Mouse (Mus musculus) kidney, embryonic 14.5 days (tissue): ENCODE results near the gene Il23r. TPM values are rescaled to one million over a fixed set of nuclear protein-coding genes. Genes with fewer than 3 reads are reported as not detected.

Source experiments
- ATAC-seq: fragments of 200-750 bp; cut with Nextera tagmentation; 2 replicates; pipeline ENCODE4 v1.8.0; 2017; ENCODE audit warnings: moderate number of reproducible peaks, mild to moderate bottlenecking, moderate TSS enrichment, moderate library complexity; ENCODE audit not compliant: low FRiP score, low TSS enrichment
- H3K27ac ChIP-seq: fragments of 300-500 bp; sonication (generic); 2 replicates; pipeline ENCODE4 v1.5.1; 2014; ENCODE audit warnings: low read depth, mild to moderate bottlenecking, low read length, moderate library complexity, mixed read lengths
- H3K27me3 ChIP-seq: fragments of 300-500 bp; sonication (generic); 2 replicates; pipeline ENCODE4 v1.6.1; 2014; ENCODE audit warnings: mild to moderate bottlenecking, low read length; ENCODE audit not compliant: control insufficient read depth, insufficient read depth
- H3K36me3 ChIP-seq: fragments of 300-500 bp; sonication (generic); 2 replicates; pipeline ENCODE4 v1.6.1; 2014; ENCODE audit warnings: low read length, mixed read lengths; ENCODE audit not compliant: control insufficient read depth, insufficient read depth
- H3K4me1 ChIP-seq: fragments of 300-500 bp; sonication (generic); 2 replicates; pipeline ENCODE4 v1.6.1; 2014; ENCODE audit warnings: low read length, mixed read lengths; ENCODE audit not compliant: control insufficient read depth, insufficient read depth
- H3K4me2 ChIP-seq: fragments of 300-500 bp; sonication (generic); replicated peaks from 2 replicates; pipeline ENCODE4 v1.6.1; 2014; ENCODE audit warnings: low read depth, mild to moderate bottlenecking, low read length
- H3K4me3 ChIP-seq: fragments of 300-500 bp; sonication (generic); 2 replicates; pipeline ENCODE4 v1.5.1; 2014; ENCODE audit warnings: mild to moderate bottlenecking, low read length
- H3K9ac ChIP-seq: fragments of 300-500 bp; sonication (generic); 2 replicates; pipeline ENCODE4 v1.6.1; 2014; ENCODE audit warnings: low read depth, mild to moderate bottlenecking, low read length, moderate library complexity
- H3K9me3 ChIP-seq: fragments of 300-500 bp; sonication (generic); 2 replicates; pipeline ENCODE4 v1.6.1; 2016; ENCODE audit warnings: low read length; ENCODE audit not compliant: control insufficient read depth
- WGBS: fragments of 180-500 bp; shearing (Covaris S2); extraction: QIAGEN DNeasy Blood & Tissue Kit; methylation state at CpG from one replicate; pipeline ENCODE4 v1.1.7; 2014; 5-methylcytosine and 5-hydroxymethylcytosine counted together
- polyA plus RNA-seq: library from polyadenylated mRNA; unstranded; fragments of >200 nt; fragmentation: Nextera tagmentation; extraction: Ambion mirVana; gene quantifications from 2 replicates; pipeline ENCODE4 v1.2.1, GENCODE M21; 2014

Il23r gene
- polyA plus RNA-seq: not detected in 2 replicates

GRCm38 (mm10) chr6:67491755-67492154 lies at the start of gene Il23r:
TSS of gene Il23r (minus strand) at chr6:67491855.
- Histone ChIP-seq H3K4me3 (no peak within 1 kb of the TSS), H3K4me1 (no peaks in the 10 kb centered on the region), H3K9ac (no peak within 1 kb of the TSS), H3K27me3 (no peaks in the 10 kb centered on the region), H3K9me3 (no peaks in the 10 kb centered on the region), H3K4me2 (no peak within 1 kb of the TSS), H3K27ac (no peak within 1 kb of the TSS), H3K36me3 (no peaks in the 10 kb centered on the region)
- ATAC-seq: no peak
- WGBS: 84% methylated on average over 2 of the region's 2 CpGs

DNA sequence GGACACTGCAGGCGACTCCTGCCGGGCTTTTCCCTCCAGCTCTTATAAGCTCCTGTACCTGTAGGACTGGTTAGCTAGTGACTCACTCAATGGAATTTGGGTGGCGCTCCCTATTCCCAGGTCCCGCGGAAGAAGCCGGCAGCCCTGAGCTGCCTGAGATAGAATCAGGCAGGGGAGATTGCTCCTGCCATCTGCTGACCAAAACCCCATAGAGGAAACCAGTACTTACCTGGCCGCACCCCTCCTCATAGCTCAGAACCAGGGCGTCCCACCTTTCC lies 44.1 kb upstream of the Il23r start, which contains the start of gene Tacstd2:
Gene Tacstd2, minus strand, starts transcription at position 20 of the 278 bp plus-strand sequence.
- no peaks in the 10 kb centered on the region for H3K9me3 ChIP-seq
- peak; percentile 58; the same call in 1 of the 2 replicates for ATAC-seq
- H3K27ac ChIP-seq: peak within 1 kb of the TSS; percentile 20; the same call in 1 of the 2 replicates
- H3K4me2 ChIP-seq: peak within 1 kb of the TSS; percentile 67
- H3K36me3 ChIP-seq: no peaks in the 10 kb centered on the region
- 2% methylated on average over 8 of the region's 8 CpGs for WGBS
- peak within 1 kb of the TSS; percentile 42 for H3K4me3 ChIP-seq
- H3K9ac ChIP-seq: peak within 1 kb of the TSS; percentile 35
- peaks cover 50% of the 10 kb centered on the region for H3K27me3 ChIP-seq
- H3K4me1 ChIP-seq: peaks cover 4% of the 10 kb centered on the region; the same call in 1 of the 2 replicates

DNA sequence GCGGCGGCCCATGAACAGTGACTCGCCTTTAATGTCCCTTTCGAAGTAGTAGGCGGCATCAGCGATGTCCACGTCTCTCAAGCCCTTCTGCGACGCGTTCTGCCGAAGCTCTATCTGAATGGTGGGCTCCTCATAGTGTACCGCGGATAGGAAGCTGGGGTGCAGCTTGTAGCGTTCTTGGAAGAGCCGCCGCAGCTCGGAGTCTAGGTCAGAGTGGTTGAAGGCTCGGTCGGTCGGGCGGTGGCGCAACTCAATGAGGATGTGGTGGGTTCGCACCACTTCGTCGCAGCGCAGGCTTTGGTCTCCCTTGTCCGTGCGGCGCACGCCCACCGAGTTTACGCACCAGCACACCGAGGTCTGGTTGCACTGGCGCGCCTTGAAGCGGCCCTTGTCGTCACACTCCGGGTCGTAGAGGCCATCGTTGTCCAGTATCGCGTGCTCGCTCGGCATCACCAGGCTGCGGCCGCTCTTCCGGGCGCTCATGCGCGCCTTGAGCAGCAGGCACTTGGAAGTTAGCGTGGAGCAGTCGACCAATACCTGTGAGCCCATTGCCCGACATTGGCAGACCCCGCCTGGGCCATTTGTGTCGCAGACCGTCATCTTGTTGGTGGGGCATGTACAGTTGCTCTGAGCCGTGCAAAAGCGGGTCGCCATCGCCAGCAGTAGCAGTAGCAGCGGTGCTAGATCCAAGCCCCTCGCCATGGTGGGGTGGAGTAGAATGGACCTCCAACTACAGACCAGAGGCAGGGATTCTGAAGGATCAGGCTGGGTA lies 43.5 kb upstream of the Il23r start:
- Histone ChIP-seq H3K27me3 (peaks cover 50% of the 10 kb centered on the region), H3K4me2 (peak overlapping the region; percentile 67), H3K27ac (peak overlapping the region; percentile 20; the same call in 1 of the 2 replicates), H3K9ac (peak overlapping the region; percentile 35; the same call in 1 of the 2 replicates), H3K4me3 (peak overlapping the region; percentile 42), H3K36me3 (no peaks in the 10 kb centered on the region), H3K9me3 (no peaks in the 10 kb centered on the region), H3K4me1 (peaks cover 4% of the 10 kb centered on the region; the same call in 1 of the 2 replicates)
- under 1% methylated on average over 62 of the region's 62 CpGs for WGBS
- ATAC-seq: peak; percentile 56

- 8% methylated on average over 31 of the region's 31 CpGs for WGBS
- no peak for ATAC-seq
- H3K4me3 ChIP-seq: peak overlapping the region; percentile 42
- peaks cover 50% of the 10 kb centered on the region for H3K27me3 ChIP-seq
- H3K36me3 ChIP-seq: no peaks in the 10 kb centered on the region
- peak overlapping the region; percentile 35 for H3K9ac ChIP-seq
- H3K27ac ChIP-seq: peak overlapping the region; percentile 20; the same call in 1 of the 2 replicates
- H3K9me3 ChIP-seq: no peaks in the 10 kb centered on the region
- peaks cover 4% of the 10 kb centered on the region; the same call in 1 of the 2 replicates for H3K4me1 ChIP-seq
- peak overlapping the region; percentile 67 for H3K4me2 ChIP-seq
These were observed 42.7 kb upstream of the Il23r start for GRCm38 (mm10) chr6:67534191-67535004.

GRCm38 (mm10) chr6:67532665-67533440 lies 41.2 kb upstream of the Il23r start:
- peak overlapping the region; percentile 63; the same call in 1 of the 2 replicates for H3K27ac ChIP-seq
- H3K4me1 ChIP-seq: peaks cover 4% of the 10 kb centered on the region; the same call in 1 of the 2 replicates
- ATAC-seq: peak; percentile 74
- 7% methylated on average over 29 of the region's 29 CpGs for WGBS
- H3K27me3 ChIP-seq: peaks cover 50% of the 10 kb centered on the region
- H3K9ac ChIP-seq: 0 out of 2 replicates have a peak overlapping the region, but pooled peaks have one; percentile 28
- no peaks in the 10 kb centered on the region for H3K9me3 ChIP-seq
- H3K4me3 ChIP-seq: peak overlapping the region; percentile 42
- peak overlapping the region; percentile 41 for H3K4me2 ChIP-seq
- no peaks in the 10 kb centered on the region for H3K36me3 ChIP-seq

GRCm38 (mm10) chr6:67531822-67532162 lies 40.1 kb upstream of the Il23r start:
- H3K9me3 ChIP-seq: no peaks in the 10 kb centered on the region
- H3K4me3 ChIP-seq: no peak overlapping the region
- no peak for ATAC-seq
- H3K4me1 ChIP-seq: peaks cover 4% of the 10 kb centered on the region; the same call in 1 of the 2 replicates
- peaks cover 47% of the 10 kb centered on the region for H3K27me3 ChIP-seq
- H3K9ac ChIP-seq: no peak overlapping the region
- 56% methylated on average over 7 of the region's 7 CpGs for WGBS
- H3K36me3 ChIP-seq: no peaks in the 10 kb centered on the region
- H3K4me2 ChIP-seq: no peak overlapping the region
- H3K27ac ChIP-seq: 0 out of 2 replicates have a peak overlapping the region, but pooled peaks have one; percentile 69

GRCm38 (mm10) chr6:67530992-67531821 lies 39.6 kb upstream of the Il23r start:
- Histone ChIP-seq H3K9ac (no peak overlapping the region), H3K4me1 (peaks cover 4% of the 10 kb centered on the region; the same call in 1 of the 2 replicates), H3K4me3 (no peak overlapping the region), H3K9me3 (no peaks in the 10 kb centered on the region), H3K4me2 (no peak overlapping the region), H3K27me3 (peaks cover 42% of the 10 kb centered on the region), H3K36me3 (no peaks in the 10 kb centered on the region), H3K27ac (peak overlapping the region; percentile 69; the same call in 1 of the 2 replicates)
- no peak for ATAC-seq
- 43% methylated on average over 9 of the region's 9 CpGs for WGBS

DNA sequence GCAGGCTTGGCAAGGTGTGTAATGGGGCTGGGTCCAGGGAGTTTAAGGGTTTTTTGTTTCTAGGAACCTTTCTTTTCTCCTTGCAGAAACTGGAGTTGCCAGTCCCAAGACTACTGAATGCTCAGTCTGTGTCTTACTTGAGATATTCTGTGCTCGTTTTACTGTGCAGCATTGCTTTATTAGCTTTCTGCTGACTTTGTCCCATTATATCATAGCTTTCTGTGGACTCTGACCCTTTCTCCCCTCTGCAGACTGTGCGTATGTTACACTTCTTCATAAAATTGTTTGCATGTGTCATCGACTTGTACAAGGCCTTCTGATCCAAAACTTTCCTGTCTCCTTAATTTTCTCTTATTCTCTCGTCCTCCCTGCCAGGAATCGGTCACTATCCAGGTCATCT lies 34.7 kb upstream of the Il23r start:
- WGBS: 91% methylated on average over 5 of the region's 5 CpGs
- no peak overlapping the region for H3K4me3 ChIP-seq
- H3K36me3 ChIP-seq: no peaks in the 10 kb centered on the region
- no peak overlapping the region for H3K9ac ChIP-seq
- 0 out of 2 replicates have a peak, but pooled peaks cover under 1% of the 10 kb centered on the region for H3K27me3 ChIP-seq
- H3K27ac ChIP-seq: no peak overlapping the region
- H3K4me1 ChIP-seq: no peaks in the 10 kb centered on the region
- no peaks in the 10 kb centered on the region for H3K9me3 ChIP-seq
- H3K4me2 ChIP-seq: no peak overlapping the region
- ATAC-seq: no peak
